7 mouse cellular contexts compared by ENCODE assay signal in the genomic region with DNA sequence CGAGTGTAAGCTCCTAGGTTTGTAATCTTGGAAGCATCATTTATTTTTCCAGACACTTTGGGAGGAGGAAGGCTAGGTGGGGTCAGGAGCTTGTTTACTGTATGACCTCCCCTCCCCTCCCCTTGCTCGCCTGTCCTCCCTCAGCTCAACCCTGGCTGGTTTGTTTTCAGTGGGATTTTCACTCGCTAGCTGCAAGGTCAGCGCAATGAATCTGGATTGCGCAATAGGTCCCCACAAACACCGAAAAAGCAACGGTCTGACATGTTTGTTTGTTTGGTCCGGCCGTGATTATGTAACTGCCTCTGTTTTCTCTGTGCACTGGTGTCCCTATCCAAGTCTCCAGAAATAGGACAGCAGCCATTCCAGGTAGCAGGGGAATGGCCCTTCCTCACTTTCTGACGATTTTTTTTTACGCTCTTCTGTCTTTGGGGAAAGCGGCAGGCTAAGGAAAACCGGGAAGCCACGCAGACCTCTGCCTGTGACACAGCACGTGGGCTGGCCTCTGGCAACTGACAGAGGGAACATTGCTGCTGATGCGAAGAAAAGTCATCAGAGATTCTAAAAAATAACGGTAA.
DNase-seq lines count a peak whose midpoint lies in the region; ATAC-seq lines count a peak whose summit lies in the region.

No protein-coding gene starts in this region.

- no peaks in the 10 kb centered on the region for H3K9me3 ChIP-seq in forebrain, embryonic 10.5 days
- H3K9me3 ChIP-seq in hindbrain, embryonic 16.5 days (ENCODE audit: control insufficient read depth, low read length), result no peaks in the 10 kb centered on the region
- H3K9me3 ChIP-seq in midbrain, embryonic 15.5 days, result no peaks in the 10 kb centered on the region

- peak; percentile 35 to 37 for DNase-seq in adrenal gland, adult 18-20 months (ENCODE audit: low spot score in 2 of 2)
- peak; percentile 41 for DNase-seq in adrenal gland, postnatal 25 days
- no peak for DNase-seq in forebrain, embryonic 10.5 days (ENCODE audit: extremely low spot score, low spot score)
- DNase-seq in liver (peak; percentile 41), MN1 (ENCODE audit: low spot score) (no peak)

- peak overlapping the region; percentile 53 for H3K4me2 ChIP-seq in hindbrain, embryonic 16.5 days (ENCODE audit: low read length)
- H3K4me2 ChIP-seq in midbrain, embryonic 15.5 days, result peak overlapping the region; percentile 40

- no peak for ATAC-seq in hindbrain, embryonic 16.5 days
- ATAC-seq in midbrain, embryonic 15.5 days (replicated peaks), result peak; percentile 44; the same call in 1 of the 2 replicates

- 6% methylated on average over 17 of the region's 17 CpGs for WGBS in forebrain, embryonic 10.5 days
- 5% methylated on average over 17 of the region's 17 CpGs for WGBS in hindbrain, embryonic 16.5 days
- WGBS in midbrain, embryonic 15.5 days, result 5% methylated on average over 17 of the region's 17 CpGs

- peak overlapping the region; percentile 35 for H3K4me3 ChIP-seq in forebrain, embryonic 10.5 days
- peak overlapping the region; percentile 19; the same call in 1 of the 2 replicates for H3K4me3 ChIP-seq in hindbrain, embryonic 16.5 days (ENCODE audit: low read length)
- H3K4me3 ChIP-seq in midbrain, embryonic 15.5 days, result peak overlapping the region; percentile 8; the same call in 1 of the 2 replicates

- H3K4me1 ChIP-seq in forebrain, embryonic 10.5 days, result peaks cover 29% of the 10 kb centered on the region
- peaks cover 16% of the 10 kb centered on the region for H3K4me1 ChIP-seq in hindbrain, embryonic 16.5 days (ENCODE audit: control insufficient read depth, insufficient read depth, low read depth, low read length)
- peaks cover 35% of the 10 kb centered on the region for H3K4me1 ChIP-seq in midbrain, embryonic 15.5 days

- peak overlapping the region; percentile 28; the same call in 1 of the 2 replicates for H3K9ac ChIP-seq in hindbrain, embryonic 16.5 days (ENCODE audit: low read depth, low read length)
- H3K9ac ChIP-seq in midbrain, embryonic 15.5 days, result no peak overlapping the region

- H3K36me3 ChIP-seq in forebrain, embryonic 10.5 days (replicated peaks), result no peaks in the 10 kb centered on the region
- no peaks in the 10 kb centered on the region for H3K36me3 ChIP-seq in hindbrain, embryonic 16.5 days (ENCODE audit: control insufficient read depth, insufficient read depth, low read length)
- no peaks in the 10 kb centered on the region for H3K36me3 ChIP-seq in midbrain, embryonic 15.5 days (replicated peaks)

- peaks cover 48% of the 10 kb centered on the region for H3K27me3 ChIP-seq in forebrain, embryonic 10.5 days (ENCODE audit: poor library complexity, severe bottlenecking)
- H3K27me3 ChIP-seq in hindbrain, embryonic 16.5 days (replicated peaks; ENCODE audit: control insufficient read depth, insufficient read depth, low read length), result no peaks in the 10 kb centered on the region
- H3K27me3 ChIP-seq in midbrain, embryonic 15.5 days (replicated peaks), result no peaks in the 10 kb centered on the region

- peak overlapping the region; percentile 60 for H3K27ac ChIP-seq in forebrain, embryonic 10.5 days
- no peak overlapping the region for H3K27ac ChIP-seq in hindbrain, embryonic 16.5 days (ENCODE audit: low read depth, low read length)
- H3K27ac ChIP-seq in midbrain, embryonic 15.5 days, result no peak overlapping the region

Comparison
In these comparisons a context has a peak if more than half of its experiments do, and no peak if none do; other contexts are left out.
1. DNase-seq: peak in adrenal gland, adult 18-20 months (2 of 2), adrenal gland, postnatal 25 days (single experiment) and liver (single experiment); none in forebrain, embryonic 10.5 days (single experiment) and MN1 (single experiment).
2. Peak in every context shown above with its lines, with median percentiles within 50 percentile points of each other: H3K4me3 ChIP-seq.